Mouse (Mus musculus): ENCODE data around the gene Ccdc171.

DNA sequence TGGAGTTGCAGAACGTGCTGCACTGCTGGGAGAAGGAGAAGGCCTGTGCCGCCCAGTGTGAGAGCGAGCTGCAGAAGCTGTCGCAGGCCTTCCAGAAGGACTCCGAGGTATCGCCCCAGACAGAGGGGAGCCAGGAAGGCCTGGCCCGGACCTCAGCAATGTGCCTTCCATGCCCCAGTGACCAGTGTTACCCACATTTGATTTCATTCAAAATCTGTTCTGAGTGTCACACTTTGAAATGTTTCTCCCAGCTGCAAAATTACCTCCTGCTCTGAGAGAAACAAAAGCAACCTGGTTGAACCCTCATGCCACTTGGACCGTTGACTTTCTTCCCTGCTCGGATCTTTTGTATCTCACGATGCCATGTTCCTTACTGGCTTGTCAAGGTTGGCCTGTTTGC lies 133.1 kb downstream of the Ccdc171 start:
- TF ChIP-seq CTCF (IDR thresholded peaks at IDR 0.05; ENCODE audit: low read depth, low read length) = no peak
- no peak for TF ChIP-seq POLR2A (IDR thresholded peaks at IDR 0.05; ENCODE audit: insufficient read depth, low read length)
